Mouse (Mus musculus) CH12.LX (cell line): ENCODE measurements around the gene Dscam. TPM values are rescaled to one million over a fixed set of nuclear protein-coding genes. Genes with fewer than 3 reads are reported as not detected.

Experiments
- DNase-seq: peaks from one replicate; pipeline ENCODE4 v3.0.0-alpha.2; 2013; ENCODE audit errors: extremely low read depth
- H3K27ac ChIP-seq: 2 replicates; pipeline ENCODE4 v1.5.1; 2012; ENCODE audit warnings: low read depth, mild to moderate bottlenecking, control low read depth, moderate library complexity; ENCODE audit not compliant: insufficient read depth
- H3K27me3 ChIP-seq: replicated peaks from 2 replicates; pipeline ENCODE3; 2012; ENCODE audit warnings: inconsistent platforms
- H3K36me3 ChIP-seq, 2 experiments: replicated peaks in 1 of 2; 2 replicates each; pipeline versions ENCODE3 to v1.6.1; 2012; ENCODE audit warnings: inconsistent platforms in 1 of 2, low read length in 1 of 2, mild to moderate bottlenecking in 1 of 2, mixed read lengths in 1 of 2, moderate library complexity in 1 of 2; ENCODE audit not compliant: control insufficient read depth in 1 of 2, insufficient read depth in 1 of 2
- H3K4me1 ChIP-seq, 2 experiments: 2 replicates each; pipeline ENCODE4 v1.6.1; 2012; ENCODE audit warnings: inconsistent platforms in 1 of 2, moderate library complexity in 1 of 2; ENCODE audit not compliant: insufficient read depth in 2 of 2, control insufficient read depth in 1 of 2
- H3K4me2 ChIP-seq: 2 replicates; pipeline ENCODE4 v1.6.1; 2012; ENCODE audit warnings: low read depth, mild to moderate bottlenecking, control low read depth; ENCODE audit not compliant: poor library complexity, insufficient read depth, severe bottlenecking
- H3K4me3 ChIP-seq, 3 experiments: fragments of 150-350 bp in 1 of 3; sonication (generic) in 1 of 3; replicated peaks in 1 of 3; 2 replicates each; pipeline versions ENCODE3 to v1.5.1; 2011 to 2012; ENCODE audit warnings: low read depth in 2 of 3, low read length in 2 of 3, mild to moderate bottlenecking in 2 of 3, moderate library complexity in 2 of 3, control low read depth in 1 of 3, improper control_type of control experiment in 1 of 3, inconsistent platforms in 1 of 3, mixed read lengths in 1 of 3; ENCODE audit not compliant: poor library complexity in 1 of 3
- H3K79me2 ChIP-seq: replicated peaks from 2 replicates; pipeline ENCODE4 v1.6.1; 2012; ENCODE audit warnings: mild to moderate bottlenecking, moderate library complexity; ENCODE audit not compliant: control insufficient read depth, poor library complexity, insufficient read depth, severe bottlenecking; ENCODE audit errors: extremely low read depth
- H3K9ac ChIP-seq: 2 replicates; pipeline ENCODE4 v1.6.1; 2012; ENCODE audit warnings: low read depth, mild to moderate bottlenecking, control low read depth, moderate library complexity; ENCODE audit not compliant: insufficient read depth
- H3K9me3 ChIP-seq: replicated peaks from 2 replicates; pipeline ENCODE3; 2012; ENCODE audit warnings: low read length, inconsistent platforms, mixed read lengths
- BHLHE40 ChIP-seq: IDR thresholded peaks from 2 replicates; pipeline ENCODE4 v1.6.1; 2011; ENCODE audit warnings: mild to moderate bottlenecking, low read depth, low read length, improper control_type of control experiment
- CHD1 ChIP-seq: IDR thresholded peaks from 2 replicates; pipeline ENCODE4 v1.6.1; 2012; ENCODE audit warnings: low read depth, low read length, improper control_type of control experiment, inconsistent platforms
- CHD2 ChIP-seq: IDR thresholded peaks from 2 replicates; pipeline ENCODE4 v1.6.1; 2011; ENCODE audit warnings: low read length, improper control_type of control experiment
- CTCF ChIP-seq, 2 experiments: IDR thresholded peaks in 1 of 2; conservative IDR thresholded peaks in 1 of 2; 2 replicates each; pipeline ENCODE4 v1.5.1; 2011 to 2012; ENCODE audit warnings: low read depth in 2 of 2, low read length in 2 of 2, improper control_type of control experiment in 1 of 2, inconsistent platforms in 1 of 2, mild to moderate bottlenecking in 1 of 2, moderate library complexity in 1 of 2
- ELF1 ChIP-seq: IDR thresholded peaks from 2 replicates; pipeline ENCODE4 v1.6.1; 2014; ENCODE audit warnings: low read depth, mild to moderate bottlenecking, inconsistent platforms, low read length, improper control_type of control experiment
- EP300 ChIP-seq: IDR thresholded peaks from 2 replicates; pipeline ENCODE4 v1.6.1; 2011; ENCODE audit warnings: low read length, improper control_type of control experiment
- ETS1 ChIP-seq: conservative IDR thresholded peaks from 2 replicates; pipeline ENCODE4 v1.6.1; 2012; ENCODE audit warnings: low read depth, mild to moderate bottlenecking, inconsistent platforms, low read length, improper control_type of control experiment, moderate library complexity
- HCFC1 ChIP-seq: IDR thresholded peaks from 2 replicates; pipeline ENCODE4 v1.6.1; 2012; ENCODE audit warnings: low read depth, mild to moderate bottlenecking, inconsistent platforms, low read length, improper control_type of control experiment
- IRF4 ChIP-seq: IDR thresholded peaks from 2 replicates; pipeline ENCODE4 v1.6.1; 2014; ENCODE audit warnings: low read depth, mild to moderate bottlenecking, inconsistent platforms, low read length, improper control_type of control experiment
- JUN ChIP-seq: IDR thresholded peaks from 2 replicates; pipeline ENCODE4 v1.6.1; 2011; ENCODE audit warnings: low read depth, mild to moderate bottlenecking, low read length, improper control_type of control experiment, moderate library complexity; ENCODE audit not compliant: insufficient read depth
- JUND ChIP-seq: conservative IDR thresholded peaks from 2 replicates; pipeline ENCODE4 v1.6.1; 2011; ENCODE audit warnings: low read depth, low read length, improper control_type of control experiment
- KAT2A ChIP-seq: IDR thresholded peaks from 2 replicates; pipeline ENCODE4 v1.6.1; 2012; ENCODE audit warnings: low read length, improper control_type of control experiment, inconsistent platforms; ENCODE audit not compliant: insufficient replicate concordance
- MAX ChIP-seq: IDR thresholded peaks from 2 replicates; pipeline ENCODE4 v1.6.1; 2011; ENCODE audit warnings: low read length, improper control_type of control experiment
- MAZ ChIP-seq: IDR thresholded peaks from 2 replicates; pipeline ENCODE4 v1.6.1; 2012; ENCODE audit warnings: low read depth, mild to moderate bottlenecking, inconsistent platforms, low read length, improper control_type of control experiment, moderate library complexity
- MEF2A ChIP-seq: IDR thresholded peaks from 2 replicates; pipeline ENCODE4 v1.6.1; 2014; ENCODE audit warnings: low read depth, mild to moderate bottlenecking, inconsistent platforms, low read length, improper control_type of control experiment, borderline replicate concordance
- MXI1 ChIP-seq: IDR thresholded peaks from 2 replicates; pipeline ENCODE4 v1.6.1; 2011; ENCODE audit warnings: mild to moderate bottlenecking, low read depth, low read length, improper control_type of control experiment
- MYC ChIP-seq: IDR thresholded peaks from 2 replicates; pipeline ENCODE4 v1.6.1; 2011; ENCODE audit warnings: low read depth, mild to moderate bottlenecking, improper control_type of control experiment, low read length
- NELFE ChIP-seq: IDR thresholded peaks from 2 replicates; pipeline ENCODE4 v1.6.1; 2011; ENCODE audit warnings: low read depth, low read length, improper control_type of control experiment
- NRF1 ChIP-seq: IDR thresholded peaks from 2 replicates; pipeline ENCODE4 v1.6.1; 2014; ENCODE audit warnings: low read depth, mild to moderate bottlenecking, inconsistent platforms, low read length, improper control_type of control experiment, moderate library complexity
- PAX5 ChIP-seq: IDR thresholded peaks from 2 replicates; pipeline ENCODE4 v1.6.1; 2012; ENCODE audit warnings: low read length, inconsistent platforms, mixed read lengths
- POLR2AphosphoS2 ChIP-seq: IDR thresholded peaks from 2 replicates; pipeline ENCODE4 v1.6.1; 2011; ENCODE audit warnings: low read depth, low read length, improper control_type of control experiment
- RCOR1 ChIP-seq: conservative IDR thresholded peaks from 2 replicates; pipeline ENCODE4 v1.6.1; 2012; ENCODE audit warnings: low read depth, mild to moderate bottlenecking, inconsistent platforms, low read length, improper control_type of control experiment
- SIN3A ChIP-seq: IDR thresholded peaks from 2 replicates; pipeline ENCODE4 v1.6.1; 2012; ENCODE audit warnings: low read length, improper control_type of control experiment, inconsistent platforms
- SMC3 ChIP-seq: IDR thresholded peaks from 2 replicates; pipeline ENCODE4 v1.6.1; 2011; ENCODE audit warnings: low read depth, low read length, improper control_type of control experiment
- TBP ChIP-seq: conservative IDR thresholded peaks from 2 replicates; pipeline ENCODE4 v1.6.1; 2011; ENCODE audit warnings: low read depth, low read length, improper control_type of control experiment
- TCF12 ChIP-seq: IDR thresholded peaks from 2 replicates; pipeline ENCODE4 v1.6.1; 2014; ENCODE audit warnings: low read depth, mild to moderate bottlenecking, inconsistent platforms, low read length, improper control_type of control experiment
- UBTF ChIP-seq: IDR thresholded peaks from 2 replicates; pipeline ENCODE4 v1.6.1; 2012; ENCODE audit warnings: low read depth, mild to moderate bottlenecking, inconsistent platforms, low read length, improper control_type of control experiment, moderate library complexity
- USF1 ChIP-seq: IDR thresholded peaks from 2 replicates; pipeline ENCODE4 v1.6.1; 2014; ENCODE audit warnings: low read depth, mild to moderate bottlenecking, inconsistent platforms, low read length, improper control_type of control experiment
- ZC3H11A ChIP-seq: IDR thresholded peaks from 2 replicates; pipeline ENCODE4 v1.6.1; 2012; ENCODE audit warnings: low read depth, mild to moderate bottlenecking, inconsistent platforms, low read length, improper control_type of control experiment
- ZMIZ1 ChIP-seq: IDR thresholded peaks from 2 replicates; pipeline ENCODE4 v1.6.1; 2012; ENCODE audit warnings: low read depth, mild to moderate bottlenecking, inconsistent platforms, low read length, improper control_type of control experiment
- dilution Hi-C: fragments of 300-500 bp; cut with MboI; formaldehyde crosslinking; loops from 2 replicates; pipeline ENCODE4 v1.14.3; 2020; ENCODE audit warnings: low sequenced_read_pairs; ENCODE audit not compliant: extremely low pct_unique_long_range_greater_than_20kb, extremely low pct_ligation_motif_present
- in situ Hi-C: fragments of 300-500 bp; cut with MboI; formaldehyde crosslinking; loops from 3 replicates; pipeline ENCODE4 v1.14.3; 2019; ENCODE audit warnings: low sequenced_read_pairs, low pct_ligation_motif_present, low pct_unique_long_range_greater_than_20kb, mixed read lengths
- polyA plus RNA-seq: library from polyadenylated mRNA; unstranded; fragments of >175 nt; gene quantifications from 2 replicates; pipeline ENCODE4 v1.2.1, GENCODE M21; 2012; ENCODE audit warnings: low read depth; ENCODE audit not compliant: insufficient read length
- total RNA-seq, 2 experiments: library from RNA; depleted of rRNA; stranded (reverse); fragments of 300-350 nt in 1 of 2; fragments of >200 nt in 1 of 2; gene quantifications; 2 replicates each; pipeline ENCODE4 v1.2.3; 2012 to 2014

Dscam gene
- total and polyA plus RNA-seq, 3 experiments, result under 0.01 to 0.39 (median 0.12) TPM

DNA sequence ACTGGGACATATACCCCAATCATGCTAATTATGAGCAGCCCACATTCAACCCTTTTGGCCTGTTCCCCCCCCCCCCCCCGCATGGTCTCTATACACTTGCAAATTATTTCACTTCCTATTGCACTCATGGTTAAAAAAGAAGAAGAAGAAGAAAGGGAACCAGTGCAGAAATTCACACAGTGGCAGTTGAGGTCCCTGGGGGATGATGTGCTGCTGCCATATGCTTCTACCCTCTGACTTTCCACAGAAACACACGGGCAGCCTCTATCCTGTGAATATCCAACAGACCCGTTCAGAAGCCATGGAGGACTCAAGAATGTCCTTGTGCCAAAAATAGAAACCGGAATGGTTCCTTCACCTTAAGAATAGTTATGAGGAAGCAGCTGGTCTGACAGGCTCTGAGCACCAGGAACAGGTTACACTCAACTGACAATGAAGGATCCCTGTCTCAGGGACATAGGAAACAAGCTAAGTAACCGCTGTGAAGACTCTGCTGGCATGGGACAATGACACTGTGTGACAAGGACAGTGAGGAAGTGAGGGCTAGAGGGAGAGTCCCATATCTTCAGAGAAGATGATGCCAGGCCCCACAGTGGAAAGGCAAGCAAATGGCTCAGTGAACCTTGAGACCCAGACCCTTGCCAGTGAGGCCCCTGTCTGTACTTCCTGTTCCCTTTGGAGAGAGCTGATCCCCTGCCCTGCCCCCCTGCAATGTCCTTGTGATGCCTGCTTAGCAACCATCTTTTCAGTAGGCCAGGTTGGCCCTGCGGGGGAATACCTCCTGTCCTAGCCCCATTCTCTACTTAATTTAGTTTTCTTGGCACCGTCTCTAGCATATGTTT lies 545.8 kb downstream of the Dscam start:
- in situ Hi-C loops, result no loop called here
- H3K4me3 ChIP-seq, result no peak overlapping the region
- H3K27ac ChIP-seq, result peak overlapping the region; percentile 75
- H3K79me2 ChIP-seq, result no peaks in the 10 kb centered on the region
- peaks cover 25 to 63% of the 10 kb centered on the region in 2 experiments for H3K4me1 ChIP-seq
- peak overlapping the region; percentile 11; the same call in 1 of the 2 replicates for H3K9ac ChIP-seq
- no peaks in the 10 kb centered on the region for H3K9me3 ChIP-seq
- peak overlapping the region; percentile 65 for H3K4me2 ChIP-seq
- H3K27me3 ChIP-seq, result no peaks in the 10 kb centered on the region
- dilution Hi-C loops, result no loop called here
- TF ChIP-seq MAZ, result peak; percentile 52; the same call in 1 of the 2 replicates
- peak; percentile 70 for TF ChIP-seq TCF12
- TF ChIP-seq BHLHE40, result peak; percentile 58
- no peak for TF ChIP-seq PAX5
- TF ChIP-seq CHD2, result peak; percentile 74
- TF ChIP-seq NRF1, result 0 out of 2 replicates have a peak, but pooled peaks have one; percentile 21
- no peak; the same call in 1 of the 2 replicates for TF ChIP-seq JUND
- no peak for TF ChIP-seq USF1
- no peak for TF ChIP-seq JUN
- TF ChIP-seq SIN3A, result no peak
- TF ChIP-seq RCOR1, result no peak; the same call in 1 of the 2 replicates
- TF ChIP-seq MYC, result 0 out of 2 replicates have a peak, but pooled peaks have one; percentile 43
- TF ChIP-seq UBTF, result 0 out of 2 replicates have a peak, but pooled peaks have one; percentile 59
- peak; percentile 50; the same call in 1 of the 2 replicates for TF ChIP-seq HCFC1
- TF ChIP-seq ELF1, result peak; percentile 86
- TF ChIP-seq IRF4, result peak; percentile 66; the same call in 1 of the 2 replicates
- TF ChIP-seq ZMIZ1, result no peak
- no peak; the same call in none of the 2 replicates for TF ChIP-seq SMC3
- no peak for TF ChIP-seq NELFE
- TF ChIP-seq MXI1, result no peak; the same call in 1 of the 2 replicates
- TF ChIP-seq CHD1, result peak; percentile 6; the same call in 1 of the 2 replicates
- TF ChIP-seq ETS1, result peak; percentile 76; the same call in 1 of the 2 replicates
- TF ChIP-seq TBP, result 0 out of 2 replicates have a peak, but pooled peaks have one; percentile 29
- no peak for TF ChIP-seq ZC3H11A
- TF ChIP-seq EP300, result peak; percentile 82
- TF ChIP-seq POLR2AphosphoS2, result no peak
- no peak for TF ChIP-seq CTCF (conservative IDR thresholded peaks at IDR 0.05 in 1 of 2, IDR thresholded peaks at IDR 0.05 in 1 of 2; ENCODE audit: low read depth in 2 of 2, low read length in 2 of 2)
- 0 out of 2 replicates have a peak, but pooled peaks have one; percentile 36 for TF ChIP-seq KAT2A
- TF ChIP-seq MEF2A, result peak; percentile 73
- TF ChIP-seq MAX, result no peak
- H3K36me3 ChIP-seq, result no peaks in the 10 kb centered on the region
- DNase-seq, result peak; percentile 97
